Mouse (Mus musculus): ENCODE results near the gene Wrap73. TPM values are rescaled to one million over a fixed set of nuclear protein-coding genes. Genes with fewer than 3 reads are reported as not detected.

Wrap73 gene
- total and polyA plus RNA-seq, 3 experiments: 32.1 to 77.6 (median 49.3) TPM

DNA sequence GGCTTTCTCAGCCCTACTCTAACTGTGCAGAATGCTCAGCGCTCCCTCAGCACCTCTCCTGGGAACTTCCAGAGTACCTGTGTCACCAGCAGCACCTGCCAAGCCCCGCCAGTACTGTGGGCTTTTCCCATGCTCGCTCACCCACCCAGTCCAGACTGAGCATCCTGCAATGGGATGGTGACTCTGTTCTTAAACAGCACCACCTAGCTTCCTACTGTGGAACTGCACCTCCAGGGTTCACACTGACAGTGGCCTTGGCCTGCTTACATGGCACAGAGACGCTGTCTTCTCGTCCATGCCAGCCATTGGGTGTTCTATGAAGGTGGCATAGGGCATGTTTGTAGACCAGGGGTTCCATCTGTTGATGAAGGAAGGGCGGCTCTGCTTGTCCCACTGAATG is 16.8 kb downstream of the Wrap73 start:
- H3K27ac ChIP-seq (ENCODE audit: insufficient read depth, low read depth): peak overlapping the region; percentile 9; the same call in 1 of the 2 replicates
- dilution Hi-C loops (cut with MboI; ENCODE audit: extremely low pct_ligation_motif_present, extremely low pct_unique_long_range_greater_than_20kb, low sequenced_read_pairs) (no loop called here), in situ Hi-C loops (cut with MboI; ENCODE audit: low pct_ligation_motif_present, low pct_unique_long_range_greater_than_20kb, low sequenced_read_pairs) (no loop called here)
- H3K79me2 ChIP-seq (replicated peaks; ENCODE audit: control insufficient read depth, extremely low read depth, insufficient read depth, poor library complexity, severe bottlenecking): no peaks in the 10 kb centered on the region
- DNase-seq (ENCODE audit: extremely low read depth): peak; percentile 88
- peak overlapping the region in 2 of 3 experiments; percentile 9 to 70 for H3K4me3 ChIP-seq (replicated peaks in 1 of 3; ENCODE audit: low read depth in 2 of 3, low read length in 2 of 3, poor library complexity in 1 of 3)
- peaks cover 49 to 54% of the 10 kb centered on the region in 2 experiments for H3K36me3 ChIP-seq (replicated peaks in 1 of 2; ENCODE audit: control insufficient read depth in 1 of 2, insufficient read depth in 1 of 2, low read length in 1 of 2)
- peak overlapping the region; percentile 62 for H3K4me2 ChIP-seq (ENCODE audit: insufficient read depth, low read depth, poor library complexity, severe bottlenecking)
- H3K9ac ChIP-seq (ENCODE audit: insufficient read depth, low read depth): no peak overlapping the region
- H3K9me3 ChIP-seq (replicated peaks; ENCODE audit: low read length): no peaks in the 10 kb centered on the region
- no peak for TF ChIP-seq GABPA (IDR thresholded peaks at IDR 0.05; ENCODE audit: insufficient replicate concordance, low read depth, low read length)
- TF ChIP-seq MXI1 (IDR thresholded peaks at IDR 0.05; ENCODE audit: low read depth, low read length): no peak; the same call in 1 of the 2 replicates
- TF ChIP-seq ZMIZ1 (IDR thresholded peaks at IDR 0.05; ENCODE audit: low read depth, low read length): no peak
- TF ChIP-seq KAT2A (IDR thresholded peaks at IDR 0.05; ENCODE audit: insufficient replicate concordance, low read length): no peak
- TF ChIP-seq USF2 (conservative IDR thresholded peaks at IDR 0.05; ENCODE audit: low read depth, low read length): no peak
- no peak for TF ChIP-seq MEF2A (IDR thresholded peaks at IDR 0.05; ENCODE audit: borderline replicate concordance, low read depth, low read length)
- no peak for TF ChIP-seq ETS1 (conservative IDR thresholded peaks at IDR 0.05; ENCODE audit: low read depth, low read length)
- TF ChIP-seq PAX5 (IDR thresholded peaks at IDR 0.05; ENCODE audit: low read length): no peak
- TF ChIP-seq BHLHE40 (IDR thresholded peaks at IDR 0.05; ENCODE audit: low read depth, low read length): 0 out of 2 replicates have a peak, but pooled peaks have one; percentile 35
- no peak for TF ChIP-seq ZKSCAN1 (IDR thresholded peaks at IDR 0.05; ENCODE audit: borderline replicate concordance, low read depth, low read length)
- peak; percentile 83 for TF ChIP-seq SMC3 (IDR thresholded peaks at IDR 0.05; ENCODE audit: low read depth, low read length)
- no peak; the same call in 1 of the 2 replicates for TF ChIP-seq NELFE (IDR thresholded peaks at IDR 0.05; ENCODE audit: low read depth, low read length)
- TF ChIP-seq JUN (IDR thresholded peaks at IDR 0.05; ENCODE audit: insufficient read depth, low read depth, low read length): no peak
- TF ChIP-seq TBP (conservative IDR thresholded peaks at IDR 0.05; ENCODE audit: low read depth, low read length): no peak
- TF ChIP-seq MAZ (IDR thresholded peaks at IDR 0.05; ENCODE audit: low read depth, low read length): 0 out of 2 replicates have a peak, but pooled peaks have one; percentile 18
- no peak for TF ChIP-seq USF1 (IDR thresholded peaks at IDR 0.05; ENCODE audit: low read depth, low read length)
- no peak for TF ChIP-seq ZNF384 (IDR thresholded peaks at IDR 0.05; ENCODE audit: low read depth, low read length)
- TF ChIP-seq RCOR1 (conservative IDR thresholded peaks at IDR 0.05; ENCODE audit: low read depth, low read length): 0 out of 2 replicates have a peak, but pooled peaks have one; percentile 55
- no peak; the same call in 1 of the 2 replicates for TF ChIP-seq SIN3A (IDR thresholded peaks at IDR 0.05; ENCODE audit: low read length)
- TF ChIP-seq CHD1 (IDR thresholded peaks at IDR 0.05; ENCODE audit: low read depth, low read length): no peak
- TF ChIP-seq CHD2 (IDR thresholded peaks at IDR 0.05; ENCODE audit: low read length): no peak
- TF ChIP-seq EP300 (IDR thresholded peaks at IDR 0.05; ENCODE audit: low read length): no peak
- 0 out of 2 replicates have a peak, but pooled peaks have one; percentile 44 for TF ChIP-seq MYC (IDR thresholded peaks at IDR 0.05; ENCODE audit: low read depth, low read length)
- 0 out of 2 replicates have a peak, but pooled peaks have one; percentile 23 for TF ChIP-seq MAX (IDR thresholded peaks at IDR 0.05; ENCODE audit: low read length)
- TF ChIP-seq IRF4 (IDR thresholded peaks at IDR 0.05; ENCODE audit: low read depth, low read length): peak; percentile 35; the same call in 1 of the 2 replicates
- no peak for TF ChIP-seq UBTF (IDR thresholded peaks at IDR 0.05; ENCODE audit: low read depth, low read length)
- no peak for TF ChIP-seq POLR2A (IDR thresholded peaks at IDR 0.05; ENCODE audit: low read depth, low read length)
- TF ChIP-seq HCFC1 (IDR thresholded peaks at IDR 0.05; ENCODE audit: low read depth, low read length): no peak
- TF ChIP-seq RAD21 (IDR thresholded peaks at IDR 0.05; ENCODE audit: low read depth, low read length): peak; percentile 74
- no peak for TF ChIP-seq E2F4 (IDR thresholded peaks at IDR 0.05; ENCODE audit: insufficient replicate concordance, low read depth, low read length)
- peak; percentile 47; the same call in 1 of the 2 replicates for TF ChIP-seq TCF12 (IDR thresholded peaks at IDR 0.05; ENCODE audit: low read depth, low read length)
- TF ChIP-seq JUND (conservative IDR thresholded peaks at IDR 0.05; ENCODE audit: low read depth, low read length): no peak
- no peak for TF ChIP-seq POLR2AphosphoS2 (IDR thresholded peaks at IDR 0.05; ENCODE audit: low read depth, low read length)
- TF ChIP-seq NRF1 (IDR thresholded peaks at IDR 0.05; ENCODE audit: low read depth, low read length): no peak
- peak; percentile 91 to 99 for TF ChIP-seq CTCF (conservative IDR thresholded peaks at IDR 0.05 in 1 of 2, IDR thresholded peaks at IDR 0.05 in 1 of 2; ENCODE audit: low read depth in 2 of 2, low read length in 2 of 2)
- TF ChIP-seq ZC3H11A (IDR thresholded peaks at IDR 0.05; ENCODE audit: low read depth, low read length): no peak
- TF ChIP-seq MAFK (IDR thresholded peaks at IDR 0.05; ENCODE audit: insufficient replicate concordance, low read length): no peak
- peak; percentile 14; the same call in 1 of the 2 replicates for TF ChIP-seq ELF1 (IDR thresholded peaks at IDR 0.05; ENCODE audit: low read depth, low read length)
- H3K27me3 ChIP-seq (replicated peaks): no peaks in the 10 kb centered on the region
- H3K4me1 ChIP-seq (ENCODE audit: control insufficient read depth in 1 of 2, insufficient read depth in 2 of 2): peaks cover 13 to 38% of the 10 kb centered on the region in 2 experiments
